Mouse (Mus musculus) embryonic facial prominence, embryonic 13.5 days (tissue): ENCODE measurements around the gene Ndufb5. TPM values are rescaled to one million over a fixed set of nuclear protein-coding genes. Genes with fewer than 3 reads are reported as not detected.
"Not testable (repeated sequence)": the region's sequence is repeated elsewhere in the genome, so short reads cannot be mapped to it uniquely, and the experiment has no call there.

Source experiments
- ATAC-seq: fragments of 200-750 bp; cut with Nextera tagmentation; 2 replicates; pipeline ENCODE4 v1.8.0; 2017; ENCODE audit warnings: low read depth; ENCODE audit not compliant: insufficient number of reproducible peaks, insufficient read depth, low FRiP score, low TSS enrichment
- H3K27ac ChIP-seq: fragments of 300-500 bp; sonication (generic); 2 replicates; pipeline ENCODE4 v1.5.1; 2015; ENCODE audit warnings: moderate library complexity, mild to moderate bottlenecking, inconsistent platforms
- H3K27me3 ChIP-seq: fragments of 300-500 bp; sonication (generic); 2 replicates; pipeline ENCODE4 v1.6.1; 2015; ENCODE audit warnings: mild to moderate bottlenecking, inconsistent platforms
- H3K36me3 ChIP-seq: fragments of 300-500 bp; sonication (generic); 2 replicates; pipeline ENCODE4 v1.6.1; 2015; ENCODE audit warnings: mild to moderate bottlenecking, inconsistent platforms
- H3K4me1 ChIP-seq: fragments of 300-500 bp; sonication (generic); 2 replicates; pipeline ENCODE4 v1.6.1; 2015; ENCODE audit warnings: inconsistent platforms
- H3K4me2 ChIP-seq: fragments of 300-500 bp; sonication (generic); 2 replicates; pipeline ENCODE4 v1.6.1; 2015; ENCODE audit warnings: moderate library complexity, mild to moderate bottlenecking, inconsistent platforms
- H3K4me3 ChIP-seq: fragments of 300-500 bp; sonication (generic); 2 replicates; pipeline ENCODE4 v1.5.1; 2015; ENCODE audit warnings: mild to moderate bottlenecking, inconsistent platforms
- H3K9ac ChIP-seq: fragments of 300-500 bp; sonication (generic); 2 replicates; pipeline ENCODE4 v1.6.1; 2015; ENCODE audit warnings: mild to moderate bottlenecking, inconsistent platforms
- H3K9me3 ChIP-seq: fragments of 300-500 bp; sonication (generic); 2 replicates; pipeline ENCODE4 v1.6.1; 2016; ENCODE audit warnings: inconsistent platforms
- WGBS: fragments of 180-500 bp; shearing (Covaris S2); methylation state at CpG from one replicate; pipeline ENCODE4 v1.1.7; 2015; ENCODE audit warnings: mixed read lengths; 5-methylcytosine and 5-hydroxymethylcytosine counted together
- polyA plus RNA-seq: library from polyadenylated mRNA; unstranded; fragments of >200 nt; fragmentation: Nextera tagmentation; extraction: Ambion mirVana; gene quantifications from 2 replicates; pipeline ENCODE4 v1.2.1, GENCODE M21; 2015

Ndufb5 gene
- 325 and 339 TPM in 2 replicates for polyA plus RNA-seq

GRCm38 (mm10) chr3:32736244-32737171, at the start of gene Ndufb5:
Gene Ndufb5 (plus strand): TSS chr3:32736990.
- Histone ChIP-seq H3K27me3 (no peaks in the 10 kb centered on the region), H3K9me3 (no peaks in the 10 kb centered on the region), H3K27ac (peak within 1 kb of the TSS; percentile 78), H3K36me3 (peaks cover 25% of the 10 kb centered on the region), H3K4me3 (peak within 1 kb of the TSS; percentile 96), H3K4me2 (peak within 1 kb of the TSS; percentile 80), H3K4me1 (peaks cover 15% of the 10 kb centered on the region), H3K9ac (peak within 1 kb of the TSS; percentile 90)
- under 1% methylated on average over 62 of the region's 62 CpGs for WGBS
- peak; percentile 96 for ATAC-seq

GRCm38 (mm10) chr3:32687156-32687555, 49.6 kb upstream of the Ndufb5 start:
- no peak for ATAC-seq
- Histone ChIP-seq H3K9ac (no peak overlapping the region), H3K9me3 (no peaks in the 10 kb centered on the region), H3K27me3 (no peaks in the 10 kb centered on the region), H3K4me3 (no peak overlapping the region), H3K36me3 (no peaks in the 10 kb centered on the region), H3K4me1 (no peaks in the 10 kb centered on the region), H3K4me2 (no peak overlapping the region), H3K27ac (no peak overlapping the region)
- 67% methylated on average over 4 of the region's 4 CpGs for WGBS

GRCm38 (mm10) chr3:32689567-32689999, 47.2 kb upstream of the Ndufb5 start:
- Histone ChIP-seq H3K4me2 (no peak overlapping the region), H3K9me3 (no peaks in the 10 kb centered on the region), H3K4me3 (no peak overlapping the region), H3K4me1 (no peaks in the 10 kb centered on the region), H3K9ac (no peak overlapping the region), H3K36me3 (no peaks in the 10 kb centered on the region), H3K27me3 (no peaks in the 10 kb centered on the region), H3K27ac (no peak overlapping the region)
- no peak for ATAC-seq
- 84% methylated on average over 9 of the region's 9 CpGs for WGBS

GRCm38 (mm10) chr3:32690008-32690407, 46.8 kb upstream of the Ndufb5 start:
- ATAC-seq, result no peak
- Histone ChIP-seq H3K27ac (no peak overlapping the region), H3K9me3 (no peaks in the 10 kb centered on the region), H3K4me3 (no peak overlapping the region), H3K4me1 (no peaks in the 10 kb centered on the region), H3K27me3 (no peaks in the 10 kb centered on the region), H3K9ac (no peak overlapping the region), H3K36me3 (no peaks in the 10 kb centered on the region), H3K4me2 (no peak overlapping the region)
- WGBS, result 83% methylated on average over 3 of the region's 3 CpGs

GRCm38 (mm10) chr3:32690901-32691300, 45.9 kb upstream of the Ndufb5 start:
- 50% methylated on average over 1 of the region's 1 CpGs for WGBS
- Histone ChIP-seq H3K27me3 (no peaks in the 10 kb centered on the region), H3K36me3 (no peaks in the 10 kb centered on the region), H3K9ac (no peak overlapping the region), H3K9me3 (no peaks in the 10 kb centered on the region), H3K4me3 (no peak overlapping the region), H3K4me1 (no peaks in the 10 kb centered on the region), H3K4me2 (no peak overlapping the region), H3K27ac (no peak overlapping the region)
- no peak for ATAC-seq

- Histone ChIP-seq H3K27ac (no peak overlapping the region), H3K4me3 (no peak overlapping the region), H3K4me2 (no peak overlapping the region), H3K4me1 (no peaks in the 10 kb centered on the region), H3K36me3 (no peaks in the 10 kb centered on the region), H3K9ac (no peak overlapping the region), H3K27me3 (no peaks in the 10 kb centered on the region), H3K9me3 (no peaks in the 10 kb centered on the region)
- no peak for ATAC-seq
- WGBS, result 60% methylated on average over 5 of the region's 5 CpGs
These were observed 44.9 kb upstream of the Ndufb5 start for GRCm38 (mm10) chr3:32691841-32692240.

GRCm38 (mm10) chr3:32694211-32694610, 42.6 kb upstream of the Ndufb5 start:
- Histone ChIP-seq H3K4me2 (no peak overlapping the region), H3K4me3 (no peak overlapping the region), H3K27ac (no peak overlapping the region), H3K4me1 (no peaks in the 10 kb centered on the region), H3K27me3 (no peaks in the 10 kb centered on the region), H3K36me3 (no peaks in the 10 kb centered on the region), H3K9ac (no peak overlapping the region), H3K9me3 (no peaks in the 10 kb centered on the region)
- 45% methylated on average over 5 of the region's 5 CpGs for WGBS
- no peak for ATAC-seq

- no peak overlapping the region for H3K27ac ChIP-seq
- no peak overlapping the region for H3K4me3 ChIP-seq
- H3K4me1 ChIP-seq, result no peaks in the 10 kb centered on the region
- no peaks in the 10 kb centered on the region for H3K9me3 ChIP-seq
- H3K4me2 ChIP-seq, result no peak overlapping the region
- ATAC-seq, result no peak
- no peaks in the 10 kb centered on the region for H3K27me3 ChIP-seq
- H3K36me3 ChIP-seq, result no peaks in the 10 kb centered on the region
- H3K9ac ChIP-seq, result no peak overlapping the region
- WGBS, result 71% methylated on average over 12 of the region's 12 CpGs
These were observed 41.8 kb upstream of the Ndufb5 start for GRCm38 (mm10) chr3:32694737-32695582.

GRCm38 (mm10) chr3:32695583-32695980, 41.2 kb upstream of the Ndufb5 start:
- H3K4me2 ChIP-seq, result no peak overlapping the region
- no peak for ATAC-seq
- 91% methylated on average over 4 of the region's 4 CpGs for WGBS

GRCm38 (mm10) chr3:32698228-32698863, 38.4 kb upstream of the Ndufb5 start:
- Histone ChIP-seq H3K9ac (no peak overlapping the region), H3K4me3 (no peak overlapping the region), H3K36me3 (no peaks in the 10 kb centered on the region), H3K27me3 (no peaks in the 10 kb centered on the region), H3K27ac (no peak overlapping the region), H3K9me3 (no peaks in the 10 kb centered on the region), H3K4me1 (no peaks in the 10 kb centered on the region), H3K4me2 (no peak overlapping the region)
- WGBS, result 38% methylated on average over 7 of the region's 7 CpGs
- no peak for ATAC-seq

More at GRCm38 (mm10) chr3:32695583-32695980, 41.2 kb upstream of the Ndufb5 start:
- Histone ChIP-seq H3K9ac (no peak overlapping the region), H3K36me3 (no peaks in the 10 kb centered on the region), H3K27me3 (no peaks in the 10 kb centered on the region), H3K9me3 (no peaks in the 10 kb centered on the region), H3K4me3 (no peak overlapping the region), H3K27ac (no peak overlapping the region), H3K4me1 (no peaks in the 10 kb centered on the region)

GRCm38 (mm10) chr3:32704021-32704420, 32.8 kb upstream of the Ndufb5 start:
- not testable (repeated sequence) for H3K27ac ChIP-seq, H3K4me2 ChIP-seq, ATAC-seq, H3K4me3 ChIP-seq, H3K9ac ChIP-seq, H3K36me3 ChIP-seq, H3K9me3 ChIP-seq, H3K27me3 ChIP-seq, H3K4me1 ChIP-seq
- WGBS, result 91% methylated on average over 6 of the region's 6 CpGs
